In the genomic region with DNA sequence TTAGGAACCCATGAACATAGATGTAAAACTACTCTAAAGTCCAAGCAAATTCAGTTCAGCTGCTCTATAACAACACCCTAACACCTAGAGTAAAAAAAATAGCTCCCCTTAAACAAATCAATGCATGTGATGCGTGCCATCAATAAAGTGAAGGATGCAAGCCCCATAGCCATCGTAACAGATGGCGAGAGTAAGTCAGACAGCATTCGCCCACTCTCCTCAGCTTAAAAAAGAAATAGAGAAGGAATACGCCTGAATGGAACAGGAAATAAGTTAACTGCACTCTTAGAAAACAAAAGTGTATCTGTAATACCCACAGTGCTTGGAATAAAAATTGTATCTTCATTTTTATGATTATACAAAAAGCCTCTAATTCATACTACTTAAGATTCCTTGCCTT, we compare ENCODE assay signal across 23 mouse cellular contexts.
DNase-seq lines count a peak whose midpoint lies in the region; ATAC-seq lines count a peak whose summit lies in the region.
"Had no signal": no experiment of that assay in that cellular context is flagged by ENCODE, and none has a peak within 500 bp of the region (broad histone marks: within the 10 kb centered on the region; RNA-seq: fewer than 3 reads in every experiment).

No protein-coding gene starts in this region.

- peak; percentile 97 for ATAC-seq in frontal cortex, adult (ENCODE audit: low TSS enrichment)
- ATAC-seq: activated CD4-positive, CD25-positive, alpha-beta regulatory T cell, adult 4 months; CD4-positive, CD25-positive, alpha-beta regulatory T cell, adult 4 months; forebrain, embryonic 13.5 days; forebrain, embryonic 15.5 days; Patski had no signal

- DNase-seq in frontal cortex, postnatal 14 days (ENCODE audit: low spot score in 2 of 2): no peak
- peak; percentile 39 for DNase-seq in right cerebral cortex, adult 18-20 months
- DNase-seq in right cerebral cortex, postnatal 10 days (ENCODE audit: low spot score in 2 of 2): no peak
- peak; percentile 58 for DNase-seq in brain, adult 2 months (ENCODE audit: low read depth, low spot score)
- DNase-seq in kidney, postnatal 4 days: no peak
- DNase-seq: adrenal gland, adult 8-10 months; adrenal gland, postnatal 14 days; adrenal gland, postnatal 36 days; B cell, adult 2 months; cerebellum, adult 11 months; cerebellum, adult 18-20 months; cerebellum, adult 8-10 months; cerebellum, adult 9-11 months; cerebellum, postnatal 14 days; cerebellum, postnatal 36 days; embryo, embryonic 11 days; forebrain, postnatal 0 days had no signal

Comparison
In these comparisons a context has a peak if more than half of its experiments do, and no peak if none do; other contexts are left out.
1. DNase-seq: peak in right cerebral cortex, adult 18-20 months (single experiment) and brain, adult 2 months (single experiment); none in frontal cortex, postnatal 14 days (0 of 2), right cerebral cortex, postnatal 10 days (0 of 2) and kidney, postnatal 4 days (0 of 2).